Mouse (Mus musculus) left cerebral cortex, adult 6 months (tissue): Measurements from ENCODE around the gene Pacsin2. TPM values are rescaled to one million over a fixed set of nuclear protein-coding genes. Genes with fewer than 3 reads are reported as not detected.

Experiments used
- long read RNA-seq, 2 experiments: library from polyadenylated mRNA; unstranded; transcript quantifications; one replicate each; pipeline ENCODE4 v2.0.0; 2019 to 2020
- polyA plus RNA-seq: library from polyadenylated mRNA; unstranded; fragments of <200 nt; fragmentation: Nextera tagmentation; gene quantifications from 2 replicates; pipeline ENCODE4 v1.2.3, GENCODE M21; 2021

Pacsin2 gene
- polyA plus RNA-seq: 22.6 and 29.4 TPM in 2 replicates
- long read RNA-seq, experiment 1, transcript Pacsin2-203 (11 exons, 3,693 nt): major isoform, 28 of 206 reads
- long read RNA-seq, experiment 1, partial matches to known transcripts: 116 of 206 reads
- long read RNA-seq, experiment 1, other reads (novel, unspliced or antisense): 58 of 206 reads
- long read RNA-seq, experiment 2, partial matches to known transcripts: 11 of 26 reads
- long read RNA-seq, experiment 2, other reads (novel, unspliced or antisense): 13 of 26 reads

GRCm38 (mm10) chr15:83464083-83464904 lies at the start of gene Pacsin2:
Pacsin2 (minus strand) TSS chr15:83464606.

GRCm38 (mm10) chr15:83510805-83511405 lies 46.5 kb upstream of the Pacsin2 start, which contains the start of gene Ttll1:
Ttll1 (minus strand) TSS chr15:83510893.

GRCm38 (mm10) chr15:83349954-83350711 lies 114.3 kb downstream of the Pacsin2 start, which contains the start of gene Arfgap3:
Arfgap3 (minus strand) TSS chr15:83350247.

Other genes with a start within 250 kb of the Pacsin2 start
- 1.7 and 2.0 TPM in 2 replicates for gene A4galt, start 212.8 kb downstream of the Pacsin2 start, polyA plus RNA-seq
- gene Arfgap3, start 114.4 kb downstream of the Pacsin2 start, polyA plus RNA-seq: 13.8 and 16.4 TPM in 2 replicates
- gene Ttll1, start 46.3 kb upstream of the Pacsin2 start, polyA plus RNA-seq: 43.5 and 55.7 TPM in 2 replicates
- 0.29 and 0.33 TPM in 2 replicates for gene Bik, start 62.3 kb upstream of the Pacsin2 start, polyA plus RNA-seq
- 30.6 and 33.6 TPM in 2 replicates for gene Tspo, start 99.0 kb upstream of the Pacsin2 start, polyA plus RNA-seq
- gene Mcat, start 99.2 kb upstream of the Pacsin2 start, polyA plus RNA-seq: 4.3 and 21.2 TPM in 2 replicates
- 3.0 and 5.4 TPM in 2 replicates for gene Ttll12, start 130.6 kb upstream of the Pacsin2 start, polyA plus RNA-seq